Mouse (Mus musculus): ENCODE measurements around the gene Cacna2d2.
"Not testable (repeated sequence)": the region's sequence is repeated elsewhere in the genome, so short reads cannot be mapped to it uniquely, and the experiment has no call there.

Cacna2d2 gene

DNA sequence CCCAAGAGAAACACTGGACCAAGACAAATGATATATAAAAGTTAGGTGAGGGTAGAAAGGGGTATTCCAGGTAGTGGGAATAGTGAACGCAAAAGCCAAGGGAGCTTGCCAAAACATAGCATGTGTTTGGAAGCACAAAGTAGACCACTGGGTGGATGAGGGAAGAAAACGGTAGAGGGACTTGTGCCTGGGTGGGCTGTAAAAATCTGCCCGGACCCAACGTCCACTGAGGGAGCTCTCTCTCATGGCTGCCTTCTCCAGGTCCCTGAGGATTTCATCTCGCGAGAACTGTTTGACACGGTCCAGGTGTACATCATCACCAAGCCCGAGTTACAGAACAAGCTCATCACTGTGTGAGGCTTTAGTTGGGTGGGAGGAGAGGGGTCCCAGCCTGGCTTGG lies 143.3 kb downstream of the Cacna2d2 start:
- DNase-seq: no peak

GRCm38 (mm10) chr9:107543299-107543698 lies 143.9 kb downstream of the Cacna2d2 start:
- no peak for DNase-seq

GRCm38 (mm10) chr9:107544196-107544700 lies 144.8 kb downstream of the Cacna2d2 start:
- DNase-seq: no peak

- no peak for DNase-seq
Observed at GRCm38 (mm10) chr9:107544729-107545128, 145.3 kb downstream of the Cacna2d2 start.

GRCm38 (mm10) chr9:107545199-107545598 lies 145.8 kb downstream of the Cacna2d2 start:
- DNase-seq: no peak

DNA sequence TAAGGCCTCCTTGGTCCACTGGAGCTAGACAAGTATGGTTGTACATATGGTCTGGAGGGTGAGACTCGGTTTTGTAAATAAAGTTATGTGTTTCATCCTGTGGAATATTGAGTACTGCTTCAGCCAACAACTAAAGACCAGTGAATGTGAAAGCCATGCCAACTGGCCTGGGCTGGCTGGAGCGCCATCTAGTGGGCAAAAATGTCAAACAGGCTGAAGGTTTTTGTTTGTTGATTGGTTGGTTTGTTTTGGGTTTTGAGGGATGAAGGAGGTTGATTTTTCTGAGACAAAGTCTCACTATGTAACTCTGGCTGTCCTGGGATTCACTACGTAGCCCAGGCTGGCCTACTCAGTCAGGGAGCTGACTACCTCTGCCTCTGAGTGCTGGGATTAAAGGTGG lies 146.2 kb downstream of the Cacna2d2 start:
- peak in 1 of 2 experiments; percentile 74 for DNase-seq

- peak; percentile 72 to 73 for DNase-seq
Observed at GRCm38 (mm10) chr9:107547026-107547425, 147.6 kb downstream of the Cacna2d2 start, which contains the start of gene Zmynd10. TSS of gene Zmynd10 (plus strand) at chr9:107547298.

- DNase-seq: no peak
Observed at GRCm38 (mm10) chr9:107547957-107548356, 148.5 kb downstream of the Cacna2d2 start.

DNA sequence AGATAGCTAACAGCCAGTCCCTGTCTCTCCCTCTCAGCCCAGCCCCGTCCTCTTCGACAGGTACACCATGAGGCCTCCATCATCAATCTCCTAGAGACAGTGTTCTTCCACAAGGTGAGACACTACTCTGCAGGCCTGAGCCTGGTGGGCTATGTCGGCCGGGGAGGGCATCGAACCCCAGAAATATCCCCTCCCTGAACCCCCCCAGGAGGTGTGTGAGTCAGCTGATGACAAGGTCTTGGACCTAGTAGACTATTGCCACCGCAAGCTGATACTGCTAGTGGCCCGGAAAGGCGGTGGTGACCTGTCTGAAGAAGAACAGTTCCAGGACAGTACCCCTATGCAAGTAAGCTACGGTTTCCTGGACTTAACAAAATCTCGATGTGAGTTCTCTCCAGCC lies 149.4 kb downstream of the Cacna2d2 start:
- no peak for DNase-seq

GRCm38 (mm10) chr9:107549297-107550074 lies 150.1 kb downstream of the Cacna2d2 start:
- no peak for DNase-seq

GRCm38 (mm10) chr9:107550491-107551116 lies 151.2 kb downstream of the Cacna2d2 start:
- no peak for DNase-seq

- DNase-seq: peak; percentile 58 to 62
Observed at GRCm38 (mm10) chr9:107551117-107551889, 151.9 kb downstream of the Cacna2d2 start, which contains the start of gene Rassf1. TSS of gene Rassf1 (plus strand) at chr9:107551555.

DNA sequence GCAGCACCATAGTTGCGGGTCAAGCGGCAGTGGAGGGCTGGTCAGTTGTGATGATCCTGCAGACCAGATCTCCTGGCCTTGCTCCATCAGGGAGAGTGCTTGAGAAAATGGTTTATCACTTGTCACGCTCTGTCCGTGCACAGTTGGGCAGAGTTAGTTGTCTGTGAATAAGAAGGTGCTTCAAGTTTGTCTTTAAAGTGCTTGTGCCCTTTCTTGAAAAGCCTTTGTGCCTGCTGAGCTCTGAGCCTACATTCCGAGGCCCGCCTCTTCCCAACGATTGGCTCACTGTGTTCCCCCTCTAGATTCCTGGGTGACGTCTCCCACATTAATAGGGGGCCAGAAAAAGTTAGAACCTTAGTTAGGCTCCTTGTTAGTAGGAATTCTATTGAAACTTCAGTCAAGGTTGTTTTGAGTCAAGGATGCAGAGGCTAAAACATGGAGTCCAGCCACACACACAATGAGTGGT lies 152.5 kb downstream of the Cacna2d2 start:
- DNase-seq: no peak

GRCm38 (mm10) chr9:107552690-107553393 lies 153.4 kb downstream of the Cacna2d2 start:
- DNase-seq: no peak

DNA sequence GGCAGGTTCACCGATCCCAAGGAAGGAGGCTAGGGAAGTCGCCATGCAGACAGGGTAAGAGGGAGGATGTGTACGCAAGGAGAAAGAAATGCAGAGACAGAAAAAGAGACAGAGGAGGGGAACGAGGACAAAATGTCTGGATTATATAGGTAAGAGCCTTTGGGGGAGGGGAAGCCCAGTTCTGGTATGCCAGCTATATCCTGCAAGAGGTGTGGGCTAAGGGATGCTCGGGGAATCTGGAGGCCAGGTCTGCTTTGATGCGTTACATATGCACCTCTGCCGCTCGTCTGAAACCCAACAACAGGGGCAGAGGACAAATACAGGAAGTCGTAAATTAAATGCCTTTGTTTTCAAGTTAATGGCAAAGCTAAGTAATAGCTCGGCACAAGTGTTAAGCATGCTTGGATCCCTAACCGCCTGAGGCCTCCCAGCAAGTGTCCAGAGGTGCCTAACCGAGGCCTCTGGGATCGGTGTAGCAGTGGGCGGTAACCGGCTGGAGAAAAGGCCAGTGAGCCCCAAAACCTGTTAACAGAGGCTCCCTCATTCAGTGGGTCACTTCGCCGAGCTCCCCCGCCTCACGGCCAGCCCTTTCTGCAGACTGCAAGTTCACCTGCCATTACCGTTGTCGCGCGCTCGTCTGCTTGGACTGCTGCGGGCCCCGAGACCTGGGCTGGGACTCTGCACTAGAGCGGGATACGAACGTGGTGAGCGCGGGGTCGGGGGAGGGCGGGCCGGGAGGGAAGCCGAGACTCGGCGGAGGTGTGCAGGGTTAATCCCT lies 154.3 kb downstream of the Cacna2d2 start:
- DNase-seq: peak; percentile 54

- DNase-seq: peak; percentile 93
Observed at GRCm38 (mm10) chr9:107554319-107554825, 155.0 kb downstream of the Cacna2d2 start.

DNA sequence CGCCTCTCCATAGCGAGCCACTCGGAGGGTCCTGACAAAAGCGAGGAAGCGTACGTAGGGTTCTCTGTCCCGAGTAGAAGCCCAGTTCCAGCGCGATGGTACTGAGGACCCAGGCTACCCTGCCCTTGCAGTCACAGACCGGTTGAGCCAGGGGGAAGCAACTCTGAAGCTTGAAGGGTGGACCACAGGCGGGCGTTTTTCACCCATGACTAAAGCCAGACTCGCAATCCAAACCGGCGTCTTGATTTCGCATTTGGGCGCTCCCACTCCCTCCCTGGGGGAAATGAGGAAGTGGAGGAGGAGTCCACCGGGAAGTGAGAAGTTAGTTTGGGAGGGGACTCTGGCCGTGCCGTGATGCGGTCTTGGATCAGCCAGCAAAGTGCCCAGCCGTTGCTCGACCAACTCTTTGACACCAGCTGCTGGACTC lies 155.6 kb downstream of the Cacna2d2 start:
- DNase-seq: no peak

DNA sequence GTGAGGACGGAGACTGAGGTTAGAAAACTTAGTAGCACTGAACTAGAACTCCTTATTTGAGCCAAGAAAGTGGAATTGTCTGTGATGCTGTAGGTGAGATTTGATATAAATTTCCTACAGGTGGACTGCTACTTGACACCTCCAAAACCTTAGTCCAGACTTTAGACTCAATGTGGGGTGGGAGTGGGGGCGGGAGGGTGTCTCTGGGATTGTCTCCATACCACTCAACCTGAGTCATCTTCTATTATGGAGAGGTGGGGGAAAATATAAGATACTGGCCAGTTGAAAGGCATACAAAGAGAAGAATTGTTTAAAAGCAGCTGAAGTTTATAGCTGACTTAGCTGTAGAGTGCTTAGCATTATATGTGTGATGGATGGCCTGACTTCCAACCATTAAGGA lies 156.3 kb downstream of the Cacna2d2 start:
- no peak for DNase-seq

DNA sequence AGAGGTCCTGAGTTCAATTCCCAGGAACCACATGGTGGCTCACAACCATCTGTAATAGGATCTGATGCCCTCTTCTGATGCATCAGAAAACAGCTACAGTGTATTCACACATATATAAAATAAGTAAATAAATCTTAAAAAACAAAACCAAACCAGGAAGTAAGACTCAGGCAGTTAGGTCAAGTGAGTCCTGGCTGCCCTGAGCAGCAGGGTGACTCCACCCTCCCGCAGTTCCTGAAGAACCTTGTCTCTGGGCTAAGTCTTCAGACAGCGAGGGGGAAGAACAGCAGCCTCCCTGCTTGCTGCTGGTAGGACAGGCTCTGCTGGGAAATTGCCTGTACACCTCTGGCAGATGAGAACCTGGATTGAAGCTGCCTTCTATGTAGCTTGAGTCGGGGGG lies 156.9 kb downstream of the Cacna2d2 start:
- no peak for DNase-seq

DNA sequence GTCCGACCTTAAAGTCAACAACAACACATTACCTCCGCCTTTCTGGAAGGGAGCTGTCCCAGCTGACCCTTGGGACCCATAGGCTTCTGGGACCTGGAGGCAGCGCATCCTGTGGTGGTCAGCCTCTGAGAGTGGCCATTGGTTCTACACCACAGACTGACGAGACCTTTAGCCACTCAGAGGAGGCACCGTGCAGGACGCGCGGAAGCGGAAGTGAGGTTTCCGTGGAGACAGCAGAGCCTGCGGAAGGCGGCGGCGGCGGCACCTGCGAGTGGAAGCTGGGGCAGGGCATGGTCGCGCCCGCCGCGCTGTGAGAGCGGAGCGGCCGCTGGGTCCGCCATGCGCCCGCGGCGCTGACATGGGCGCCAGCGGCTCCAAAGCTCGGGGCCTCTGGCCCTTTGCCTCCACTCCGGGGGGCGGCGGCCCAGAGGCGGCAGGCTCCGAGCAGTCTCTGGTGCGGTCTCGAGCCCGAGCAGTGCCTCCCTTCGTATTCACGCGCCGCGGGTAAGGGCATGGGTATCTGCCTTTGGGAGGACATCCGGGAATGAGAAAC lies 163.7 kb downstream of the Cacna2d2 start, which contains the start of gene Tusc2:
Gene Tusc2 (plus strand): TSS at position 227 of the 553 bp plus-strand sequence.
- peak; percentile 85 to 87 for DNase-seq

- DNase-seq: not testable (repeated sequence)
Observed at GRCm38 (mm10) chr9:107565556-107565955, 166.1 kb downstream of the Cacna2d2 start.
